Mouse (Mus musculus) heart, embryonic 15.5 days (tissue): Measurements from ENCODE around the gene Akap1. TPM values are rescaled to one million over a fixed set of nuclear protein-coding genes. Genes with fewer than 3 reads are reported as not detected.

Experiments
- ATAC-seq: fragments of 200-750 bp; cut with Nextera tagmentation; replicated peaks from 2 replicates; pipeline ENCODE4 v1.8.0; 2017; ENCODE audit warnings: low read depth, moderate TSS enrichment; ENCODE audit not compliant: insufficient number of reproducible peaks, insufficient read depth, low FRiP score
- H3K27ac ChIP-seq: fragments of 300-500 bp; sonication (generic); 2 replicates; pipeline ENCODE4 v1.5.1; 2015; ENCODE audit warnings: mild to moderate bottlenecking, inconsistent platforms
- H3K27me3 ChIP-seq: fragments of 300-500 bp; sonication (generic); 2 replicates; pipeline ENCODE4 v1.6.1; 2015; ENCODE audit warnings: inconsistent platforms
- H3K36me3 ChIP-seq: fragments of 300-500 bp; sonication (generic); 2 replicates; pipeline ENCODE4 v1.6.1; 2015; ENCODE audit warnings: mild to moderate bottlenecking, inconsistent platforms
- H3K4me1 ChIP-seq: fragments of 300-500 bp; sonication (generic); replicated peaks from 2 replicates; pipeline ENCODE4 v1.6.1; 2015; ENCODE audit warnings: inconsistent platforms
- H3K4me2 ChIP-seq: fragments of 300-500 bp; sonication (generic); 2 replicates; pipeline ENCODE4 v1.6.1; 2015; ENCODE audit warnings: inconsistent platforms, mild to moderate bottlenecking, moderate library complexity
- H3K4me3 ChIP-seq: fragments of 300-500 bp; sonication (generic); 2 replicates; pipeline ENCODE4 v1.5.1; 2015; ENCODE audit warnings: mild to moderate bottlenecking, inconsistent platforms
- H3K9ac ChIP-seq: fragments of 300-500 bp; sonication (generic); 2 replicates; pipeline ENCODE4 v1.6.1; 2015; ENCODE audit warnings: mild to moderate bottlenecking, inconsistent platforms
- H3K9me3 ChIP-seq: fragments of 300-500 bp; sonication (generic); replicated peaks from 2 replicates; pipeline ENCODE4 v1.6.1; 2016; ENCODE audit warnings: inconsistent platforms
- WGBS: fragments of 180-500 bp; shearing (Covaris S2); methylation state at CpG from one replicate; pipeline ENCODE4 v1.1.7; 2015; ENCODE audit warnings: mixed read lengths; 5-methylcytosine and 5-hydroxymethylcytosine counted together
- polyA plus RNA-seq: library from polyadenylated mRNA; unstranded; fragments of >200 nt; fragmentation: Nextera tagmentation; extraction: Ambion mirVana; gene quantifications from 2 replicates; pipeline ENCODE4 v1.2.1, GENCODE M21; 2015

Akap1 gene
- polyA plus RNA-seq, 1 experiment from 2014 or later: 44.2 TPM

- 3% methylated on average over 20 of the region's 20 CpGs for WGBS
- Histone ChIP-seq H3K27me3 (peaks cover 4% of the 10 kb centered on the region; the same call in 1 of the 2 replicates), H3K4me3 (peak overlapping the region; percentile 46), H3K9ac (peak overlapping the region; percentile 40), H3K27ac (no peak overlapping the region), H3K9me3 (no peaks in the 10 kb centered on the region), H3K4me1 (peaks cover 7% of the 10 kb centered on the region; the same call in 1 of the 2 replicates), H3K36me3 (no peaks in the 10 kb centered on the region), H3K4me2 (peak overlapping the region; percentile 76)
- no peak for ATAC-seq
Observed at GRCm38 (mm10) chr11:88873027-88873666, 8.8 kb upstream of the Akap1 start.

GRCm38 (mm10) chr11:88869443-88869842 is 5.1 kb upstream of the Akap1 start:
- 83% methylated on average over 2 of the region's 2 CpGs for WGBS
- Histone ChIP-seq H3K4me2 (no peak overlapping the region), H3K4me1 (peaks cover 11% of the 10 kb centered on the region; the same call in 1 of the 2 replicates), H3K27ac (no peak overlapping the region), H3K36me3 (no peaks in the 10 kb centered on the region), H3K4me3 (no peak overlapping the region), H3K9ac (no peak overlapping the region), H3K27me3 (peaks cover 4% of the 10 kb centered on the region; the same call in 1 of the 2 replicates), H3K9me3 (no peaks in the 10 kb centered on the region)
- ATAC-seq: no peak

DNA sequence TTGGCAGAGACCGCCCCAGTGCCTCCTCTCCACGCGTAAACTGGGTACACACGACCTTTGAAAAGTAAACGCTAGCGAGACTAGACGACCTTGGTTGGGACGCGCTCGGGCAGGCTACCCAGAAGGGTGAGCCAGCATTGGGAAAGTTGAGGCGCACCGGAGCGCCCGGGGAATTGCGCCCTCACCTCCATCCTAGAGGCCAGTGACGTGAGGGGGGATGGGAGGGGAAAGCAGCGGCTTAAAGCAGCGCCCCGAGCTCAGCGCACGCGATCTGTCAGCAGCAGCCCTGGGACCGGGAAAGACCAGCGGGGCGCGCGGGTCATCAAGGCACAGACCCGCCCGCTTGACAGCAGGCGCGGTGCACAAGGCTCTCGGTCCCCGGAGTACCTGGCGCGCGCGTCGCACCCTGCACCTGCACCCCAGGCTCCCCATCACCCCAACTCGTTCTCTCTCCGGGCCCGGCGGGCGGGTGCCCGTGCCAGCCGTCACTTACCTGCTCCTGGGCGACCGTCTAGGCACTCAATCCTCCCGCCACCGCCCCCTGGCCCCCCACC is 405 bp downstream of the Akap1 start:
- under 1% methylated on average over 49 of the region's 49 CpGs for WGBS
- Histone ChIP-seq H3K36me3 (no peaks in the 10 kb centered on the region), H3K4me2 (peak overlapping the region; percentile 98), H3K9ac (peak overlapping the region; percentile 84), H3K9me3 (no peaks in the 10 kb centered on the region), H3K27ac (peak overlapping the region; percentile 85), H3K27me3 (no peaks in the 10 kb centered on the region), H3K4me3 (peak overlapping the region; percentile 91), H3K4me1 (peaks cover 33% of the 10 kb centered on the region)
- peak; percentile 51 for ATAC-seq

DNA sequence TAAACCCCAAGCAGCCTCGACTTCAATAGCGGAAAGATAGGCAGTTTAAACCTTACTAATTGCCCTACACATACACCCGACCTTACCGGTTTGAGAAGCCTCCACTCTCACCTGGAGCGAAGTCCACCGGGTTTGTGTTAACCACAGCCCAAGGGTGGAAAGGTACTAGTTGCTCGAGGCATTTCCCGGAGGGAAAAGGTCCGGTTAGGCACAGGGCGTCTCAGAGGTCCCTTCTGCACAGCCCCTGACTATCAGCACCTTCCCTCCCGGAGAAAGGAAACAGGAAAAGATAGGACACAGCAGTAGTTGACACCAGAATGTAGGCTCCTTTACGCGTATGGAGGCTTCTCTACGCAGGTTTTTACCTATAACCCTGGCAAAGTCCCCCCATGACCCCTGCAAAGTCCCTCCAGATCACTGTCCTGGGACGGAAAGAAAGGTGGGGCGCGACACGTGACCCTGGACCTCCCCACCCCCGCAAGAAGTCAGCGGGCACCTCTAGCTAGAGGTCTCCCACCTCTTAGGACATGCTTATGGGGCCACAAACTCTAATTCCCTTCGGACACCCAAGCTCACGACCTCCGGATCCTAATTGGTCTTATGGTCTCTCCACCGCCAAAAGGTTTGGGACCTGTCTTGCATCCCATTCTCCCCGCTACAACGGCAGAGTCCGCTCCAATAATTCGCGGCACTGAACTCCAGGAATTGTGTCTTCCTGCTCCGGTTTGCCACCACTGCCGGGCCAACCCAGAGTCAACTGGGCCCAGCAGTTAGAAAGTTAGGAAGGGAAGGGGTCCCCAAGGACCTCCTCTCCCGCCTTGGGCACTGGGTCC is 1.1 kb downstream of the Akap1 start:
- ATAC-seq: no peak

GRCm38 (mm10) chr11:88862355-88862754 is 2.0 kb downstream of the Akap1 start:
- 70% methylated on average over 2 of the region's 2 CpGs for WGBS
- no peak for ATAC-seq
- Histone ChIP-seq H3K4me3 (peak overlapping the region; percentile 91), H3K9me3 (no peaks in the 10 kb centered on the region), H3K27ac (peak overlapping the region; percentile 85), H3K27me3 (no peaks in the 10 kb centered on the region), H3K9ac (peak overlapping the region; percentile 84), H3K4me1 (peaks cover 37% of the 10 kb centered on the region), H3K4me2 (peak overlapping the region; percentile 98), H3K36me3 (no peaks in the 10 kb centered on the region)

More for the DNA sequence above, 1.1 kb downstream of the Akap1 start:
- 2% methylated on average over 32 of the region's 32 CpGs for WGBS
- Histone ChIP-seq H3K36me3 (no peaks in the 10 kb centered on the region), H3K27ac (peak overlapping the region; percentile 85), H3K4me1 (peaks cover 33% of the 10 kb centered on the region), H3K9me3 (no peaks in the 10 kb centered on the region), H3K4me2 (peak overlapping the region; percentile 98), H3K9ac (peak overlapping the region; percentile 84), H3K27me3 (no peaks in the 10 kb centered on the region), H3K4me3 (peak overlapping the region; percentile 91)

GRCm38 (mm10) chr11:88861060-88861459 is 3.3 kb downstream of the Akap1 start:
- ATAC-seq: no peak
- Histone ChIP-seq H3K36me3 (no peaks in the 10 kb centered on the region), H3K4me1 (peaks cover 50% of the 10 kb centered on the region), H3K27me3 (no peaks in the 10 kb centered on the region), H3K4me3 (no peak overlapping the region), H3K9me3 (no peaks in the 10 kb centered on the region), H3K27ac (peak overlapping the region; percentile 11; the same call in 1 of the 2 replicates), H3K9ac (no peak overlapping the region), H3K4me2 (peak overlapping the region; percentile 98)
- WGBS: 27% methylated on average over 3 of the region's 3 CpGs

GRCm38 (mm10) chr11:88860641-88861040 is 3.7 kb downstream of the Akap1 start:
- Histone ChIP-seq H3K4me1 (peaks cover 54% of the 10 kb centered on the region), H3K9me3 (no peaks in the 10 kb centered on the region), H3K4me2 (no peak overlapping the region), H3K27me3 (no peaks in the 10 kb centered on the region), H3K9ac (no peak overlapping the region), H3K4me3 (no peak overlapping the region), H3K36me3 (no peaks in the 10 kb centered on the region), H3K27ac (0 out of 2 replicates have a peak overlapping the region, but pooled peaks have one; percentile 14)
- WGBS: 64% methylated on average over 3 of the region's 3 CpGs
- no peak for ATAC-seq

DNA sequence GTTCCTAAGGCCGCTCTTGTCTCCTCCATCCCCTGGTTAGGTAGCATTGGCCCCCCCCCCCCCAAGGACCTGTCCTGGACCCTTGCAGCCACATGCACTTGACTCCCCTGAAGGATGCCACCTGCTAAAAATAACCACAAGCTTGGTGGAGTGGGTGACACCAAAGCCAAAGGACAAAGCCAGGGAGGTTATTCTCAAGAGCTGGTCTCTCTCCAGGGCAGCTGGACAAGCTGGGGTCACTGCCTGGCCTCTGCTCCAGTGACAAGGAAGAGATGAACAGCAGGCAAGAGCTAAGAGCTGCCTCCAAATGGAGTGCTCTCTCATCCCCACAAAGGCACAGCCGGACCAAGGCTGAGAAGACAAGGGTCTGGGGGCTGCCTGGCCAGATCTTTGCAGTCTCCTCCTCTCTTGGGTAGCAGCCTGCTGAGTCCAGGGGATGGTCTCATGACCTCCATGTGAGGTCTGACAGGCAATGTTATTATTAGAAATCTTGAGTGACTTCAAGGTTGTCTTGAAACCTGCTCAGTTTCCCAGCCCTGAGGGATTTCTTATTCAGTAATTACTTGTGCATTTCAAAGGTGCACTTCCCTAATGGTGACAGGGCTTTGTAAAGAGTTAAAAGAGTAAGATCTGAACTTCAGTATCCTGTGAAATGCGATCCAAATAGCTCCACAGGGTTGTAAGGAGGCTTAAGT is 6.9 kb downstream of the Akap1 start:
- Histone ChIP-seq H3K27ac (peak overlapping the region; percentile 92), H3K4me3 (no peak overlapping the region), H3K9ac (peak overlapping the region; percentile 37; the same call in 1 of the 2 replicates), H3K4me1 (peaks cover 52% of the 10 kb centered on the region), H3K27me3 (no peaks in the 10 kb centered on the region), H3K4me2 (peak overlapping the region; percentile 32), H3K36me3 (no peaks in the 10 kb centered on the region), H3K9me3 (no peaks in the 10 kb centered on the region)
- 47% methylated on average over 3 of the region's 3 CpGs for WGBS
- no peak for ATAC-seq

GRCm38 (mm10) chr11:88856383-88856782 is 8.0 kb downstream of the Akap1 start:
- H3K9ac ChIP-seq: no peak overlapping the region
- peaks cover 47% of the 10 kb centered on the region for H3K4me1 ChIP-seq
- H3K4me2 ChIP-seq: no peak overlapping the region
- H3K36me3 ChIP-seq: no peaks in the 10 kb centered on the region
- H3K27me3 ChIP-seq: no peaks in the 10 kb centered on the region
- WGBS: 22% methylated on average over 2 of the region's 2 CpGs
- ATAC-seq: no peak; the same call in 1 of the 2 replicates
- H3K27ac ChIP-seq: peak overlapping the region; percentile 92
- H3K4me3 ChIP-seq: no peak overlapping the region
- H3K9me3 ChIP-seq: no peaks in the 10 kb centered on the region

- H3K27me3 ChIP-seq: no peaks in the 10 kb centered on the region
- H3K27ac ChIP-seq: peak overlapping the region; percentile 92
- H3K4me2 ChIP-seq: no peak overlapping the region
- no peaks in the 10 kb centered on the region for H3K36me3 ChIP-seq
- no peak for ATAC-seq
- 36% methylated on average over 4 of the region's 4 CpGs for WGBS
- H3K4me3 ChIP-seq: no peak overlapping the region
- no peak overlapping the region for H3K9ac ChIP-seq
- no peaks in the 10 kb centered on the region for H3K9me3 ChIP-seq
- peaks cover 48% of the 10 kb centered on the region for H3K4me1 ChIP-seq
Observed at GRCm38 (mm10) chr11:88855795-88856194, 8.6 kb downstream of the Akap1 start.

- no peak overlapping the region for H3K4me3 ChIP-seq
- peaks cover 58% of the 10 kb centered on the region for H3K4me1 ChIP-seq
- no peaks in the 10 kb centered on the region for H3K27me3 ChIP-seq
- no peak overlapping the region for H3K9ac ChIP-seq
- no peak for ATAC-seq
- H3K36me3 ChIP-seq: no peaks in the 10 kb centered on the region
- H3K27ac ChIP-seq: no peak overlapping the region
- WGBS: 96% methylated on average over 2 of the region's 2 CpGs
- H3K9me3 ChIP-seq: no peaks in the 10 kb centered on the region
- no peak overlapping the region for H3K4me2 ChIP-seq
Observed at GRCm38 (mm10) chr11:88853588-88853987, 10.8 kb downstream of the Akap1 start.
